Mouse (Mus musculus): ENCODE data around the gene Ulk2. TPM values are rescaled to one million over a fixed set of nuclear protein-coding genes. Genes with fewer than 3 reads are reported as not detected.

Gene Ulk2
- 32.3 and 48.6 TPM in 2 replicates for polyA plus RNA-seq (2012; rRNA removed)
- polyA plus RNA-seq (2014; fragmentation: Nextera tagmentation; extraction: Ambion mirVana), result 24.7 and 29.1 TPM in 2 replicates

DNA sequence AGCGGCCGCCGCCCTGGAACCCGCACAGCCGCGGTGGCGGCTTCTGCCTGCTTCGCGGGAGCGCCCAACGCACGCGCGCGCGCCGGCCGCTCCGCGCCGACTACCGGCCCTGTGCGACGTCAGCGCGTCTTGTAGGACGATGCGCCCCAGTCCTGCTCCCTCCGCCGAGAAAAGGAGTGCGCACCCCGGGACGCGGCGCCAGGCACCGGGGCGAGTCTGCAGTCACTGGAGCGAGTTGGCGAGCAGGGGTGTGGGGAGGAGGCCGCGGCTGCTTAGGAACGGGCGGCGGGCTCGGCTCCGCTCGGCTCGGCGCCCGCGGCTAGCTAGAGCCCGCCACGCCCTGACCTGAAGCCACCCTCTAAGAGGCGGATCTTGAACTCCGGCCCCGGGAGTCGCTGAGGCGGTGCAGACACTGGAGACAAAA, at the start of gene Ulk2:
Ulk2 (minus strand) TSS at position 86 of the 424 bp plus-strand sequence.
- no peaks in the 10 kb centered on the region for H3K9me3 ChIP-seq (ENCODE audit: control insufficient read depth, low read length)
- peak within 1 kb of the TSS; percentile 92 for H3K9ac ChIP-seq (ENCODE audit: low read depth, low read length, severe bottlenecking)
- WGBS, result 0% methylated on average over 37 of the region's 58 CpGs
- DNase-seq (ENCODE audit: low spot score) (peak; percentile 92), ATAC-seq (ENCODE audit: low FRiP score, low read depth) (peak; percentile 92)
- H3K27ac ChIP-seq (replicated peaks; ENCODE audit: low read depth, low read length), result peak within 1 kb of the TSS; percentile 81
- peaks cover 4% of the 10 kb centered on the region; the same call in 1 of the 2 replicates for H3K36me3 ChIP-seq (ENCODE audit: control insufficient read depth, insufficient read depth, low read length)
- H3K4me1 ChIP-seq (ENCODE audit: control insufficient read depth, insufficient read depth, low read length), result peaks cover 6% of the 10 kb centered on the region; the same call in 1 of the 2 replicates
- no peaks in the 10 kb centered on the region for H3K27me3 ChIP-seq (ENCODE audit: control insufficient read depth, insufficient read depth, low read length)
- peak within 1 kb of the TSS; percentile 83 for H3K4me2 ChIP-seq (replicated peaks; ENCODE audit: low read depth, low read length, severe bottlenecking)
- peak; percentile 99 for TF ChIP-seq POLR2A (IDR thresholded peaks at IDR 0.05; ENCODE audit: borderline replicate concordance, extremely low read depth, insufficient read depth, insufficient read length)
- peak within 1 kb of the TSS; percentile 95 for H3K4me3 ChIP-seq (replicated peaks; ENCODE audit: low read length)

DNA sequence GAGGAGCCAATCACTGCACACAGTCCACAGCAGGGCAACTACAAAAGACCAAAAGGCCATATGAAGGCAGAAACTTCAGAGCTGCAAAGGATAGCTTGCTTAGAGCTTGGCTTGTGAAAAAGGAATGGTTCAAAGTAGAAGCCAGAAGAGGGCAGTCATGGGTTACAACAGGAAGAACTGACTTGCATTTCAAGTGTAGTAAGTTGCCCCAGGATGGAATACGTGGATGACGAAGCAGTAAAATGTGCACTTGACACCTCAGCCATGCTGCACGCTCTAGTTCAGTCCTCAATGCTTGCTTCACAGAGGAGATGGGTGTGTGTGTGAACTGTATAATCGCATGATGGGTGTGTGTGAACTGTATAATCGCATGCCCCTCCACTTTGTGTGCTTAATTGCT, 27.3 kb upstream of the Ulk2 start:
- TF ChIP-seq POLR2A (IDR thresholded peaks at IDR 0.05; ENCODE audit: borderline replicate concordance, extremely low read depth, insufficient read depth, insufficient read length), result no peak
- Histone ChIP-seq H3K9me3 (ENCODE audit: control insufficient read depth, low read length) (no peaks in the 10 kb centered on the region), H3K4me1 (ENCODE audit: control insufficient read depth, insufficient read depth, low read length) (no peaks in the 10 kb centered on the region), H3K27me3 (ENCODE audit: control insufficient read depth, insufficient read depth, low read length) (no peaks in the 10 kb centered on the region), H3K27ac (replicated peaks; ENCODE audit: low read depth, low read length) (no peak overlapping the region), H3K9ac (ENCODE audit: low read depth, low read length, severe bottlenecking) (no peak overlapping the region), H3K4me3 (replicated peaks; ENCODE audit: low read length) (no peak overlapping the region), H3K4me2 (replicated peaks; ENCODE audit: low read depth, low read length, severe bottlenecking) (no peak overlapping the region), H3K36me3 (ENCODE audit: control insufficient read depth, insufficient read depth, low read length) (peaks cover 54% of the 10 kb centered on the region)
- DNase-seq (ENCODE audit: low spot score), result peak; percentile 48
- WGBS, result 62% methylated on average over 5 of the region's 5 CpGs
- no peak for ATAC-seq (ENCODE audit: low FRiP score, low read depth)

DNA sequence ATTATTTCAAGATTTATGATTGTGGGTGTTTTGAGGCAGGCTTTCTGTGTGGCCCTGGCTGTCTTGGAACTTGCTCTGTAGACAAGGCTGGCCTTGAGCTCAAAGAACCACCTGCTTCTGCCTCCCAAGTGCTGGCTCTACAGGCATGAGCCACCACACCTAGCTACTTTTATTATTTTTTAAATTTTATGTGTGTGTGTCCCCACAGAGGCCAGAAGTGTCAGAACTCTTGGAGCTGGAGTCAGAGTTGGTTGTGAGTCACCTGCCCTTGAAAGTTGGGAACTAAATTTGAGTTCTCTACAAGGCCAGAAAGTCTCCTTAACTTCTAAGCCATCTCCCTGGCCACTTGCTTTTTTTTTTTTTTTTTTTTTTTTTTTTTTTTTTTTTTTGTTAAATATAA, 25.0 kb upstream of the Ulk2 start:
- no peak overlapping the region for H3K27ac ChIP-seq (replicated peaks; ENCODE audit: low read depth, low read length)
- H3K27me3 ChIP-seq (ENCODE audit: control insufficient read depth, insufficient read depth, low read length), result no peaks in the 10 kb centered on the region
- ATAC-seq (ENCODE audit: low FRiP score, low read depth) (no peak), DNase-seq (ENCODE audit: low spot score) (no peak)
- no peak overlapping the region for H3K4me3 ChIP-seq (replicated peaks; ENCODE audit: low read length)
- no peak overlapping the region for H3K4me2 ChIP-seq (replicated peaks; ENCODE audit: low read depth, low read length, severe bottlenecking)
- H3K36me3 ChIP-seq (ENCODE audit: control insufficient read depth, insufficient read depth, low read length), result peaks cover 60% of the 10 kb centered on the region
- H3K4me1 ChIP-seq (ENCODE audit: control insufficient read depth, insufficient read depth, low read length), result no peaks in the 10 kb centered on the region
- H3K9me3 ChIP-seq (ENCODE audit: control insufficient read depth, low read length), result no peaks in the 10 kb centered on the region
- TF ChIP-seq POLR2A (IDR thresholded peaks at IDR 0.05; ENCODE audit: borderline replicate concordance, extremely low read depth, insufficient read depth, insufficient read length), result no peak
- no peak overlapping the region for H3K9ac ChIP-seq (ENCODE audit: low read depth, low read length, severe bottlenecking)

DNA sequence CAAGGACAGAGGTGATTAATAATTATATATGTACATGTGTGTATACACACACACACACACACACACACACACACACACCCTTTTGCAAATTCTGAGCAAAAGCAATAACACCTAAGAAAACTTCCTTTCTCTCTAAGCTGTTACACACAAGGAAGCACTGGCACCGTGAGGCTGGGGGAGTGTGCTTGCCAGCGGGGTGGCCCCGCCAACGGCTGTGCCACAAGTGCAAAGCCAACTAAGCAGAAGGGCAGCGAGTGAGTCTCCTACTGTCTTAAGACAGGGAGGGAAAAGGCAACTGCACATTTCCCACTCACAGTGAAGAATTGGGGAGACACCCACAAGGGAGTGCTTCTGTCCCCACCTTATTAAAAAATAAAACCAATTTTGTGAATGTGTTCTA, 17.0 kb upstream of the Ulk2 start:
- no peaks in the 10 kb centered on the region for H3K4me1 ChIP-seq (ENCODE audit: control insufficient read depth, insufficient read depth, low read length)
- no peak for ATAC-seq (ENCODE audit: low FRiP score, low read depth)
- no peak for DNase-seq (ENCODE audit: low spot score)
- TF ChIP-seq POLR2A (IDR thresholded peaks at IDR 0.05; ENCODE audit: borderline replicate concordance, extremely low read depth, insufficient read depth, insufficient read length), result no peak
- no peak overlapping the region for H3K4me2 ChIP-seq (replicated peaks; ENCODE audit: low read depth, low read length, severe bottlenecking)
- no peak overlapping the region for H3K27ac ChIP-seq (replicated peaks; ENCODE audit: low read depth, low read length)
- WGBS, result 94% methylated on average over 5 of the region's 5 CpGs
- H3K9ac ChIP-seq (ENCODE audit: low read depth, low read length, severe bottlenecking), result no peak overlapping the region
- no peak overlapping the region for H3K4me3 ChIP-seq (replicated peaks; ENCODE audit: low read length)
- H3K36me3 ChIP-seq (ENCODE audit: control insufficient read depth, insufficient read depth, low read length), result peaks cover 71% of the 10 kb centered on the region
- H3K27me3 ChIP-seq (ENCODE audit: control insufficient read depth, insufficient read depth, low read length), result no peaks in the 10 kb centered on the region
- no peaks in the 10 kb centered on the region for H3K9me3 ChIP-seq (ENCODE audit: control insufficient read depth, low read length)

DNA sequence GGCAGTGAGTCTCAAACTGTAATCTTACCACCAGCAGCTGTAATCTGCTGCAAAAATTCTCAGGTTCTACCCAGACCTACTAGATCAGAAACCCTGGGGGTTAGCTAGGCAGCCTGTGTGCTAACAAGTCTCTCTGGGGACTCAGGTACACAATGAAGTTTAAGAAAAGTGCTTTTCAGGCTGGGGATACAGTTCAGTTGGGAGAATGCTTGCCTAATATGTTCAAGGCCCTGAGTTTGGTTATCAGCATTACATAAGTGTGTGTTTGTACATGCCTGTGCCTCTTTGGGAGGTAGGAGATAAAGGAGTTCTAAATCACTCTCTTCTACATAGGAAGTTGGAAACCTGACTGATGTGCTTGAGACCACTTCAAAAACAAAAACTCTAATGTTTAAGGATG, 12.0 kb upstream of the Ulk2 start:
- Histone ChIP-seq H3K9ac (ENCODE audit: low read depth, low read length, severe bottlenecking) (no peak overlapping the region), H3K27me3 (ENCODE audit: control insufficient read depth, insufficient read depth, low read length) (no peaks in the 10 kb centered on the region), H3K27ac (replicated peaks; ENCODE audit: low read depth, low read length) (no peak overlapping the region), H3K9me3 (ENCODE audit: control insufficient read depth, low read length) (no peaks in the 10 kb centered on the region), H3K4me1 (ENCODE audit: control insufficient read depth, insufficient read depth, low read length) (no peaks in the 10 kb centered on the region), H3K36me3 (ENCODE audit: control insufficient read depth, insufficient read depth, low read length) (peaks cover 32% of the 10 kb centered on the region), H3K4me3 (replicated peaks; ENCODE audit: low read length) (no peak overlapping the region), H3K4me2 (replicated peaks; ENCODE audit: low read depth, low read length, severe bottlenecking) (no peak overlapping the region)
- no peak for TF ChIP-seq POLR2A (IDR thresholded peaks at IDR 0.05; ENCODE audit: borderline replicate concordance, extremely low read depth, insufficient read depth, insufficient read length)
- no peak for DNase-seq (ENCODE audit: low spot score)
- ATAC-seq (ENCODE audit: low FRiP score, low read depth), result no peak

Measured in limb, embryonic 14.5 days (tissue).